Mouse (Mus musculus): ENCODE measurements at regions not wholly inside any gene's neighbourhood (a gene's known extent, or its start where the extent isn't known, plus 50 kb on each side); places are given as distances from the start of the nearest gene placed in this dataset.
A peak's percentile ranks its signal among the peaks of the same experiment; 100 is the strongest.

DNA sequence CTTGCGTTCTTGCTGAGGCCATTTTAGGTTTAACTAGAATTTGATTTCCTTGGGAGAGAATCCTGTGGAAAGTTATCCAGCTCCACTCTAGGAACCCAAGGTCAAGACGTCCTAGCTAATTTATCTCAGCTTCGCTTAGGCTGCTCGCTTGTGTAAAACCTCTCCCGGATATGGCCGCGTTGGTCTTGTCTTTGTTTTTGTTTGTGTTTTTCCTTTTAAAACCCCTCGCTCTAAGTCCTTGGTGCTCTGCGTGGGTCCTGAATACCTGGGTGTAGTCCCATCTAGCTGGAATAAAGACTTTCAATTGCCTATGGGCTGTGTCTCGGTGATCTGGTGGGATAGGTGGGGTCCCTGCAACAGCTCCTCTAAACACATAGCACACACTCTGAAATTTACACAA lies 144.2 kb downstream of the Ndfip2 start:
- ATAC-seq (ENCODE audit: extremely low read depth, insufficient number of reproducible peaks, low FRiP score, poor library complexity, severe bottlenecking): no peak

DNA sequence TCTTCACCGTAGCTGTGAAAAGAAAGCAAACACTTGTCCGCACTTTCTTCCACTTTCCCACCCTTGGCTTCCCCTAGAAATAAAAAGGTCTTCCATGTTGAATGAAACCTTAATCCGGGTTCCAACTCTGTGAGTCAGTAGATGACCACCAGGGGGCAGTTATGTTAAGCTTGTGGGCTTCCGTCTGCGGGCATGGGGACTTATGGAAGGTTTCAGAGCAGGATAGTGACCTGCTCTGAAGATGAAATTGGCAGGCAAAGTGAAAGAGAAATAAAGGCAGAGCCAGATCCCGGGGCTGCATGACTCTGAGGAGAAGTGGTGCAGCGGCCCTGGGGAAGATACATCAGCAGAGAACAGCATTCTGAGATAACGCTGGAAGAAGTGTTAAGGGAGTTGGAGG lies 139.1 kb downstream of the Ndfip2 start:
- 0 out of 2 replicates have a peak, but pooled peaks have one; percentile 26 for ATAC-seq (ENCODE audit: extremely low read depth, insufficient number of reproducible peaks, low FRiP score, poor library complexity, severe bottlenecking)

DNA sequence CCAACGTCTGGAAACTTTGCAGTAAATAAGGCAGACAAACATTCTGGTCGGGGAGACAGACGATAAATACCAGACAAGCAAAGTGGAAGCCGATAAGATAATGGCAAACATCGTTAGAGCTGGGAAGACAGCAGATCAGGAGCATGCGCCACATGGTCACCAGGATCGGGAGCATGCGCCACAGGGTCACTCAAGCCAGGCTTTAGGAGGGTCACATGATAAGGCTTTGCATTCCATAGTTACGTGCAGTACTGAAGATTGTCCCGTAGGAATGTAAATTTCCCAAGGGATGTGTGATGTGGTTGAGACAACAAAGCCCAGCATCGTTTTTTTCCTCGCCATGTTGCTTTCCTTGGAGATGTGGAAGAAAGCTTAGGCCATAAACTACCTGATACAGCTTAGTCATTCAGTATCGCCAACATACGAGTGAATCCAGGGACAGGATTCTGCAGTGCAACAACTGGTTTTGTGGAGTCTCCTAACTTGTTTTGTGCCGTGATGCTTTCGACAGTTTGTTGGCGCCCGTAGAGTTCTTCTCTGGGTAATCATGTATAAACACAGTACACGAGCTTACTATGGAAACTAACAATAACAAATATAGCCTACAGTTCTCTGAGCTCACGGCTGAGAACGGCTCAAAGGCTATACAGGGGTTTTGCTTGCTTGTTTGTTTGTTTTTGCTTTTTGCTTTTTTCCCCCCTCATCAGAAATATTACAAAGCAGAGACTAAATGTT lies 133.9 kb downstream of the Ndfip2 start:
- no peak for ATAC-seq (ENCODE audit: extremely low read depth, insufficient number of reproducible peaks, low FRiP score, poor library complexity, severe bottlenecking)

DNA sequence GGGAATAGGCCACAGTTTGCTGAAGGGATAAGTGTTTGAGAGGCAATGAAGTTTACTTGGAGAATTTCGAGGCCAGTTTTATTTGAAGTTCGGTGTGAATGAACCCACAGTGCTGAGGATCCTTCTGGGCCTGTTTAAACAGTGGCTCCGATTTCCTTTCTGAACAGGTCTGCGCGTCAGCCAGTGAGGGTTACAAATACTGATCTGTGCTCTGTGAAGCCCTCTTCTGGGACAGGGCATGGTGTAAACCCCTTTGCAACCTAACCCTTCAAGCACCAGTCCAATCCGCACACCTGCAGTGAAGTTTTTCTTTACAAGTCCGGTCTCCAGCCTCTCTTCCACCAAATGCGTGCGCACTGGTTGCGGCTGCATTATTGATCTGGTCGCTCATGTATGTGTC lies 133.1 kb downstream of the Ndfip2 start:
- no peak for ATAC-seq (ENCODE audit: extremely low read depth, insufficient number of reproducible peaks, low FRiP score, poor library complexity, severe bottlenecking)

DNA sequence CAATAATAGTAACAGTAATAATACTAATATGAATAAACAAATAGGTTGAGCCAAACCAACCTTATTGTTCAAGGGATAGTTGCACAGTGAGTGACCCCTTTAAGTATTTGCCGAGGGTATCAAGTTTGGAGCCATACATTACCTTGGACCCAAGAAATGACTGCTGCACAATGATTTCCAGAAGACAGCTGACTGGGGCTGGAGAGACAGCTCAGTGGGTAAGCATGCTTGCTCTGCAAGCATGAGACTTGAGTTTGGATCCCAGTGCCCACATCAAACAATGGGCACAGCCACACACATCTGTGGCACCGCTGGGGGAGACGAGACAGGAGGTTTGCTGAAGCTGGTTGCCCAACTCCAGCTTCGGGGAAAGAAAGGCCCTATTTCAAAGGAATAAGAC lies 126.7 kb downstream of the Ndfip2 start:
- no peak for ATAC-seq (ENCODE audit: extremely low read depth, insufficient number of reproducible peaks, low FRiP score, poor library complexity, severe bottlenecking)

DNA sequence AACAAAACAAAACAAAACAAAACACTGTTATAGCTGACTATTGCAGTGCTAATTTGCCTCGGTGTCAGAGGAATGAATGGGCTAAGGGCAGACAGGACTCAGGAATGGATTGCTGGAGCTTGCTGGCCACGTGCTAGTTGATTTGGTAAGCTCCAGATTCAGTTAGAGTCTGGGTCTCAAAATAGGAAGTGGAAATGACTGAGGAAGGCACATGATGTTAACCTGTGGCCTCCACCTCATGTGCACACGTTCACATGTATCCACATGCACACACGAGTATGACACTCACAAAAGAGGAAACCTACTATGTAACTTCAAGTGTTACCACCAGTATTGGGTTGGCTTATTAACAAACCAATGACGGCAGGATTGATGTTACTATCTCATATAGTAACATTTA lies 125.0 kb downstream of the Ndfip2 start:
- no peak for ATAC-seq (ENCODE audit: extremely low read depth, insufficient number of reproducible peaks, low FRiP score, poor library complexity, severe bottlenecking)

DNA sequence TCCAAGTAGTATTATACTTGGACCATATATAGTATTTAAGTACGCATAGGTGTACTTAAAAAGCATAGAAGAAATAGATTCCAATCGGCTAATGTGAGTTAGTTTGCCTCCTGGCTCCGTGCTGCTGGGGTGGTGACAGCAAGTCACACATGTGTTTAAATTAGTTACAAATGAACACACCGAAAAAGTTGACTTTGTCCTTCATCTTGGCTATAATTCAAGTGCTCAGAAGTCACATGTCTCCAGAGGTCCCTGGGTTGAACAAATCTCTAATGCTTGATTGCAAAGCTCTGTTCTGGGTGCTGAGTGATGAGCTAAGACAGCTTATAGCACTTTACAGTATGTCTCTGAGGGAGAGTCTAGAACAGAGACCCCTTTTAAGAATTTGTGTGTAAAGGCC lies 121.7 kb downstream of the Ndfip2 start:
- no peak for ATAC-seq (ENCODE audit: extremely low read depth, insufficient number of reproducible peaks, low FRiP score, poor library complexity, severe bottlenecking)

DNA sequence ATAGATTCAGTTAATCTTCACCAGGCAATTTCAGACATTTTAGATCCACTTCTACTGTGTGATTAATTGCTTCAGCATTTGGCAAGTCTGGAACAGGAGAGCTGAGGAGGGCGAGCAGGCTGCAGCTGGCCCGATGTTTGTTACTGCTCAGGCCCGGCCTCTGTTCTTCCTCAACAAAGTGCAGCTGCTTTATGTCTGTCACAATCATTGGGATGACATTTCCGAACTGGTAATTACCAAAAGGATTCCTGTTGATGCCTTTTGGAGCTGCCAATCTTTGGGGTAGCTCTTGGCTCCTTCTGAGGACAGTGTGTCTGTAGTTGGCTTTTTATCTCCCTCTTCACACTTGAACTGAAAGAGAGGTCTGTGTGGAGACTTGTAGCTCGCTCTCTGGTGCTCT lies 119.4 kb downstream of the Ndfip2 start:
- ATAC-seq (ENCODE audit: extremely low read depth, insufficient number of reproducible peaks, low FRiP score, poor library complexity, severe bottlenecking): no peak

DNA sequence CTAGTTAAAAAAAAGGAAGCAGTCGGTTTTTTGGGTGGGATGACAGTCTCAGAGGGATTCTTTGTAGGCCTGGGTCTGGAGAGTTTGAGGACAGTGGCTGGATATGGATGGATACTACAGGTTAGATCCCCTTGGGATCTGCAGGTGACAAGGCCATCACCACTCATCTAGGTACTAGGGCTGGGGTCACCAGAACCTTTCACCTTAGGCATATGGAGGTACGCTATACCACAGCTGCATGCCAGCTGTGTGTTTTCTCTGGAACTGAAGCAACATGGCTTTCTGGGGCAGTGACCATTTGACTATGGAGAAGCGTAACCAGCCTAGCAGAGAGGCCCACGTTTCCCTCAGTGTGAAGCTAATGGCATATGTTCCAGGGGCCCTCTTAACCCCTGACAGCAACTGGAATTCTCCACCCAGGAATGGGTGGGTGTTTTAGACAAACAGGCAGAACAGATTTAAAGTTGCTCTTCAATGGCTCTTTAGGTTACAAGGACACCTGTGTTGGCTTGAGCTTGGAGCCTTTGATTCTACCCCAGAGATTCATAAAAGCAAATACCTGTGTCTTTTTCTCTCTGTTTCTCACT lies 118.8 kb downstream of the Ndfip2 start:
- ATAC-seq (ENCODE audit: extremely low read depth, insufficient number of reproducible peaks, low FRiP score, poor library complexity, severe bottlenecking): no peak

DNA sequence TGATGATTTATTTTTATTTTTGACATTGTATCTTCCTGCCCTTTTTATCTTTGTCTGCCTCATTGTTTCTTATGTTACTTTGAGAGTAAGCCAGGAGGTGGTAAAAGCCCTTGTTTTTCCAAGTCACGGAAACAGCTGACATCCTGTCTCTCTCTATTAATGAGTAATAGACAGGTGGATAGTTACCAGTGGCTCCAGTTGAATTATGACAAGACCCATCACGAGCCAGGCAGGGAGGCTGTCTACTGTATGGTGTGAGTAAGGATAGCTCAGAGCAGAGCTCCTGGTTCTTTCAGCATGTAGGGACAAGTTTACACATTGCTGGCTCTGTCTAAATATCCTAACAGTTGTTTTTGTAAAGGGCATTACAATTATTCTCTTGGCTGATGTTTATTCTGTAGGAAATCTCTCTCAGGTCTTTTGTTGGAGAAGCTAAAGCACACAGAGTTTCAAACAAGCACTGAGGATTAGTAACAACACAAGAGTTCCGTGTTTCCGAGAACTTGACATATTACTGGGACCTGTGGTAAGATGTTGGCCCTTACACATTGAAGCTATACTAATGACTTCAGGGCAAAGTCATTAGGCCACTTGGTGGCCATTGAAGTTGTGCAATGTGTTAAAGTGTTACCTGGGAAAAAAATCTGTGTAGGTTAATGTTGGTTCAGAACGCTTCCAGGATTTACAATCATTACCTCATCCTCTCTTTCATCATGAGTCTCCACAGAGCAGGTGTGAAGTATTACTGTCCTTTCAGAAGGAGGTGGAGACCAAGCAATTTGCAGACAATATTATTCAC lies 111.5 kb downstream of the Ndfip2 start:
- ATAC-seq (ENCODE audit: extremely low read depth, insufficient number of reproducible peaks, low FRiP score, poor library complexity, severe bottlenecking): no peak

DNA sequence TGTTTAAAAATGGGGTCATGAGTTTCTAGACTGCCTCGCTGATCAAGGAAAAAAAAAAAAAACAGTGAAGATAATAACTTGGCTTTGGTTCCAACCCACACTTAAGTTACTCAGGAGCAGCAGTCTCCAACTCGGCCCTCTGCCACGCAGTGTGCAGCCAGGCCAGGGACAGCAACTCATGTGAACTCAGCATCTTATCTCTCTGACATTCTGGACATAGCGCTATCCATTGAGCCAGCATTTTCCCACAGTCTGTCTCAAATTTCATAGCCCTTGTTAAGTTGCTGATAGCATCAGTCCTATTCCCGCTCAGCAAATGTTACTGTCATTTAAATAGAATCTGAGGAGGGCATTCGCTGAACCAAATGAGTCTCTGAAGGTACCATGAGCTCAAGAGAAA lies 102.2 kb downstream of the Ndfip2 start:
- ATAC-seq (ENCODE audit: extremely low read depth, insufficient number of reproducible peaks, low FRiP score, poor library complexity, severe bottlenecking): no peak

DNA sequence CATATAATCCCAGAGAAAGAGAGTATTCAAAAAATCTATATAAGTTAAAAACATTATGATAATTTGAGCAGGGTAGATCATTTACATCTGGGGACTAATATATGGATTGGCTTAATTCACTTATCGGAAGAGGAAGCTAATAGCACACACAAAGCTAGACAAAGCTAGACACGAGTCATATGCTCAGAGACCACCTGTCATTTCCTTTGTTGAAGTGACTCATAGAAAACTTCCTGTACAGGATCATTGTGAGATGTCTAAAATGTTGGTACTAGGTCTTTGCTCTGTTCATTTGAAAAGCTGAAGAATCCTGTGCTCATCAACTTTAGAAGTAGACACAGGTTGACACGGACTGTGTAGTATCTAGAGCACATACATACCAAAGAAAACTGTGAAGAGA lies 101.5 kb downstream of the Ndfip2 start:
- no peak for ATAC-seq (ENCODE audit: extremely low read depth, insufficient number of reproducible peaks, low FRiP score, poor library complexity, severe bottlenecking)
